Mouse (Mus musculus): ENCODE results near the gene Nptn. TPM values are rescaled to one million over a fixed set of nuclear protein-coding genes. Genes with fewer than 3 reads are reported as not detected.
"Not testable (repeated sequence)": the region's sequence is repeated elsewhere in the genome, so short reads cannot be mapped to it uniquely, and the experiment has no call there.

Nptn gene
- polyA plus RNA-seq, 1 experiment from 2014 or later, result 76.7 TPM

DNA sequence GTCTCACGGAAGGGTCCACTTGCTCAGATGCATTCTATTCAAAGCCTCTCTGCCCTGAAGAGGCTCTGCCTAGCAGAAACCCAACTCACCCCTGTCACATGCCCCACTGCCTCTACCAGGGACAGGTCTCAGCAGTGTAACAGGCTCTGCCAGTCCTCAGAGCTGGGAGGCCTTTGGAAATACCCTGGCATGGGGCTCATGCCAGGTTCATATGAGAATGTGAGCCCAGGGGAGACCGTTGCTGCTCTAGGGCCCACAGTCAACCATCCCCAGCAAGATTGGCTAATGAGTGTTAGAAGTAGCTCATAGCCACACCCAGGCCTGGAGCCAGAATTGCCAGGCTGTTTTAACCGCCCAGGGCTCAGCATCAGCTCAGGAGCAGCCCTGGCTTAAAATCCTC is 32.3 kb upstream of the Nptn start:
- ATAC-seq (ENCODE audit: insufficient number of reproducible peaks, insufficient read depth, low FRiP score, low TSS enrichment), result no peak
- Histone ChIP-seq H3K4me1 (peaks cover 27% of the 10 kb centered on the region), H3K9me3 (no peaks in the 10 kb centered on the region), H3K9ac (no peak overlapping the region), H3K4me2 (replicated peaks) (no peak overlapping the region), H3K36me3 (no peaks in the 10 kb centered on the region), H3K27me3 (no peaks in the 10 kb centered on the region), H3K27ac (no peak overlapping the region), H3K4me3 (no peak overlapping the region)
- 84% methylated on average over 3 of the region's 3 CpGs for WGBS

GRCm38 (mm10) chr9:58550928-58551327 is 31.1 kb upstream of the Nptn start:
- Histone ChIP-seq H3K36me3 (no peaks in the 10 kb centered on the region), H3K27me3 (no peaks in the 10 kb centered on the region), H3K9ac (no peak overlapping the region), H3K4me2 (replicated peaks) (no peak overlapping the region), H3K4me1 (peaks cover 27% of the 10 kb centered on the region), H3K27ac (no peak overlapping the region), H3K4me3 (no peak overlapping the region), H3K9me3 (no peaks in the 10 kb centered on the region)
- 93% methylated on average over 6 of the region's 6 CpGs for WGBS
- ATAC-seq (ENCODE audit: insufficient number of reproducible peaks, insufficient read depth, low FRiP score, low TSS enrichment), result no peak

- WGBS, result 83% methylated on average over 9 of the region's 9 CpGs
- Histone ChIP-seq H3K36me3 (no peaks in the 10 kb centered on the region), H3K4me3 (no peak overlapping the region), H3K27ac (no peak overlapping the region), H3K4me1 (peaks cover 25% of the 10 kb centered on the region), H3K4me2 (replicated peaks) (no peak overlapping the region), H3K9me3 (no peaks in the 10 kb centered on the region), H3K9ac (no peak overlapping the region), H3K27me3 (no peaks in the 10 kb centered on the region)
- ATAC-seq (ENCODE audit: insufficient number of reproducible peaks, insufficient read depth, low FRiP score, low TSS enrichment), result no peak
Observed at GRCm38 (mm10) chr9:58552083-58552482, 30.0 kb upstream of the Nptn start.

DNA sequence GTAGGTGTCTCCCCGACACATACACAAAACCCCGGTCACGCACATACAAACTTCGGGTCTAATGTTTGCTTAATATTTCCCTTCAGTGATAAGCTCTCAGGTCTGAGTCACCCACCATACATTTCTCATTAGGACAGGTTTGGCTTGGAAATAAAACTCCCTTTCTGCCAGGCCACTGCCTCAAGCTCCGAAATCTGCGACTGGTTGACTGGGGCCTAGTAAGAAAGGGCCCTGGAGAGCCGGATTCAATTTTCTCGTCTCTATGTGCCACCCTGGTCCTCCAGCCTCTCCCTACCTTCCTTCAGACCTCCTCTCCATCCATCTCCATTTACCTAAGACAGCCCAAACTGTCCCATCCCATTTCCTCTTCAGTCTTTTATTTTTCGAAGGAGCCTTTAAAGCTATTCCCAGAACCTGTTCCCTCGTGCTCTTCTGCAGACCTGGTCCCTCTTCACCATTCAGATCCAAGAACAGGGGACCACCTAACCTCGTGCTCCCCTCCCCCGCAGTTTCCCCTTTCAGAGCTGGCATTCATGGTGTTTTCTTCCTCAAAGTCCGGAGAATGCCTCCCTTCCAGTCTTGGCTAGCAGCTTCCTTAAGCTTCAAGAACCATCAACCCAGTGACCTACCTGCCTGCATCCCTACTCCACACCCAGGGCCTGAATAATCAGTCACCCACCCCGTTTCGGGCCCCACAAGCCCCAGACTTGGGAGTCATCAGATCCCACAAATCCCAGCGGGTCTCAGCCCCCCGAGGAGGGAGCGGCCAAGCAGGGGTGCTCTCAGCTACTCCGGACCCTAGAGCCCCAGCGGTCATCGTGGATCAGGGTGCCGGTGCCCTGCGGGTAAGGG is 27.8 kb upstream of the Nptn start:
- Histone ChIP-seq H3K4me3 (peak overlapping the region; percentile 77), H3K27ac (peak overlapping the region; percentile 95), H3K9me3 (no peaks in the 10 kb centered on the region), H3K9ac (peak overlapping the region; percentile 94), H3K36me3 (no peaks in the 10 kb centered on the region), H3K4me2 (replicated peaks) (peak overlapping the region; percentile 62), H3K27me3 (no peaks in the 10 kb centered on the region), H3K4me1 (peaks cover 17% of the 10 kb centered on the region; the same call in 1 of the 2 replicates)
- no peak; the same call in 1 of the 2 replicates for ATAC-seq (ENCODE audit: insufficient number of reproducible peaks, insufficient read depth, low FRiP score, low TSS enrichment)
- WGBS, result 12% methylated on average over 23 of the region's 23 CpGs

DNA sequence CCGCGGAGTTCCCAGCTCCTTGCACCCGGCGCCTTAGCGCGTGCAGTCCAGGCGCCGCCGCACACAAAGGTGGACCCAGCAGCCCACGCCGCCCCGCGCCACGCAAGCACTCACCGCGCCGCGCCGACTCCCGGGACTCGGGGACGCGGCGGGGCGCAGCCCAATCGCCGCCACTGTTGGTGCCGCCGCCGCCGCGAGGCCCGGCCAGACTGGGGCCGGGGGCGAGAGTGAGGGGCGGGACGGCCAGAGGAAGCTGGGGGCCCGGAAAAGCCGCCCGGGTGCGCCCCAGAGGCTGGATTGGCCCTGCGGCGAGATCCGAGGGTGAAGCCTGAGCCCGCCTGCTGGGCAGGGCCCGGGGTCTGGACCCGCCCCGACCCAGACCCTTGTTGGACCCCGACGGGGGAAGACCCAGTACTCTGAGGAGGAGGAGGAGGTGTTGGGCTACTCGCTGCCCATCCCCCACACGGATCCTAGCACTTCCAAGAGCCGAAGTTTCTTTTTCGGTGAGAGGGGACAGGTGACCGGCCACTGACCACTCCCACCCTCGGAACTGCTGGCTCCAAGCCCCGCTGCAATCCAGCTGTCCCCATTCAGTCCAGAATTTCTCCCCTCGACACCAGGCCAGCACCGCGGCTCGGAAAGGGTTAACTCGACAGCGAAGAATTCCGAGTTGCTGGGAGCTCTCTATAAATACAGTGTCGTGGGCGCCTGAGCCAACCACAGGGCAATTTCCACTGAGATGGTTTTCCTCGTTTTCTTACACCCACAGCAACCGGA is 26.9 kb upstream of the Nptn start, which contains the start of gene Cd276:
TSS of gene Cd276 (minus strand) at position 530 of the 777 bp plus-strand sequence.
- H3K27ac ChIP-seq, result peak within 1 kb of the TSS; percentile 95
- peak within 1 kb of the TSS; percentile 62 for H3K4me2 ChIP-seq (replicated peaks)
- H3K9me3 ChIP-seq, result no peaks in the 10 kb centered on the region
- H3K36me3 ChIP-seq, result no peaks in the 10 kb centered on the region
- H3K4me1 ChIP-seq, result peaks cover 17% of the 10 kb centered on the region; the same call in 1 of the 2 replicates
- peak within 1 kb of the TSS; percentile 77 for H3K4me3 ChIP-seq
- under 1% methylated on average over 68 of the region's 68 CpGs for WGBS
- peak; percentile 81 for ATAC-seq (ENCODE audit: insufficient number of reproducible peaks, insufficient read depth, low FRiP score, low TSS enrichment)
- no peaks in the 10 kb centered on the region for H3K27me3 ChIP-seq
- peak within 1 kb of the TSS; percentile 94 for H3K9ac ChIP-seq

- no peaks in the 10 kb centered on the region for H3K27me3 ChIP-seq
- peaks cover 17% of the 10 kb centered on the region; the same call in 1 of the 2 replicates for H3K4me1 ChIP-seq
- H3K27ac ChIP-seq, result peak overlapping the region; percentile 95
- H3K4me3 ChIP-seq, result peak overlapping the region; percentile 77
- peak overlapping the region; percentile 62 for H3K4me2 ChIP-seq (replicated peaks)
- peak overlapping the region; percentile 94 for H3K9ac ChIP-seq
- ATAC-seq (ENCODE audit: insufficient number of reproducible peaks, insufficient read depth, low FRiP score, low TSS enrichment), result no peak
- 20% methylated on average over 9 of the region's 9 CpGs for WGBS
- no peaks in the 10 kb centered on the region for H3K9me3 ChIP-seq
- H3K36me3 ChIP-seq, result no peaks in the 10 kb centered on the region
Observed at GRCm38 (mm10) chr9:58555685-58556414, 26.2 kb upstream of the Nptn start.

DNA sequence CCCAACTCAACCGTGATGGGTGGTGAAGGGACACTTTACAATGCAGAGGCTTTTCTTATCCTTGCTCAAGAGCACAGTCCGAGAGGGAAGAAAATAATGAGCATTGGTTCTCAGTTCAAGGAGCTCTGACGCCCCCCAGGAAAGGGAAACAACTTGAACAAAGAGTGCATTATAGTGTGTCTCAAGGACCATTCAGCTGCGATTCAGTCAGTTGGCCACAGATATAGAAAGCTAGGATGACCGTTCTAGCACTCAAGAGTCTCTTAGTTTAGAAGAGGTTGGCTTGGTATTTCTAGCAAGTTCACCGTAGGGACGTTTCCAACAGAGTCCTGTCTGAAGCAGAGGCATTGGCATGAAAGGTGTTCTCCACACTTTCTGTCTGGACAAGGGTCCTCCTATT is 25.4 kb upstream of the Nptn start:
- no peak overlapping the region for H3K9ac ChIP-seq
- H3K27me3 ChIP-seq, result no peaks in the 10 kb centered on the region
- no peak overlapping the region for H3K4me3 ChIP-seq
- no peaks in the 10 kb centered on the region for H3K36me3 ChIP-seq
- WGBS, result 32% methylated on average over 7 of the region's 7 CpGs
- no peak for ATAC-seq (ENCODE audit: insufficient number of reproducible peaks, insufficient read depth, low FRiP score, low TSS enrichment)
- H3K27ac ChIP-seq, result no peak overlapping the region
- no peak overlapping the region for H3K4me2 ChIP-seq (replicated peaks)
- no peaks in the 10 kb centered on the region for H3K9me3 ChIP-seq
- peaks cover 17% of the 10 kb centered on the region; the same call in 1 of the 2 replicates for H3K4me1 ChIP-seq

- Histone ChIP-seq H3K4me2 (replicated peaks) (no peak overlapping the region), H3K27ac (no peak overlapping the region), H3K36me3 (no peaks in the 10 kb centered on the region), H3K27me3 (no peaks in the 10 kb centered on the region), H3K9ac (no peak overlapping the region), H3K4me1 (peaks cover 16% of the 10 kb centered on the region; the same call in 1 of the 2 replicates), H3K9me3 (no peaks in the 10 kb centered on the region), H3K4me3 (no peak overlapping the region)
- ATAC-seq (ENCODE audit: insufficient number of reproducible peaks, insufficient read depth, low FRiP score, low TSS enrichment), result no peak
- 76% methylated on average over 3 of the region's 3 CpGs for WGBS
Observed at GRCm38 (mm10) chr9:58557457-58558455, 24.3 kb upstream of the Nptn start.

- Histone ChIP-seq H3K27me3 (no peaks in the 10 kb centered on the region), H3K9ac (no peak overlapping the region), H3K27ac (no peak overlapping the region), H3K36me3 (no peaks in the 10 kb centered on the region), H3K9me3 (no peaks in the 10 kb centered on the region), H3K4me3 (no peak overlapping the region), H3K4me2 (replicated peaks) (no peak overlapping the region), H3K4me1 (0 out of 2 replicates have a peak, but pooled peaks cover 4% of the 10 kb centered on the region)
- no peak for ATAC-seq (ENCODE audit: insufficient number of reproducible peaks, insufficient read depth, low FRiP score, low TSS enrichment)
- 57% methylated on average over 3 of the region's 3 CpGs for WGBS
Observed at GRCm38 (mm10) chr9:58560211-58560610, 21.8 kb upstream of the Nptn start.

- not testable (repeated sequence) for H3K4me3 ChIP-seq; H3K9ac ChIP-seq; ATAC-seq (ENCODE audit: insufficient number of reproducible peaks, insufficient read depth, low FRiP score, low TSS enrichment); H3K27me3 ChIP-seq; H3K4me1 ChIP-seq; H3K36me3 ChIP-seq; H3K9me3 ChIP-seq; H3K27ac ChIP-seq; H3K4me2 ChIP-seq (replicated peaks)
- 72% methylated on average over 3 of the region's 3 CpGs for WGBS
Observed at GRCm38 (mm10) chr9:58565945-58566344, 16.1 kb upstream of the Nptn start.

Measured in embryonic facial prominence, embryonic 12.5 days (tissue).